Mouse (Mus musculus) C2C12 (cell line): ENCODE measurements around the gene Ephb4. TPM values are rescaled to one million over a fixed set of nuclear protein-coding genes. Genes with fewer than 3 reads are reported as not detected.

Experiments used
- H3K27me3 ChIP-seq: one replicate; pipeline ENCODE4 v1.6.1; 2011; ENCODE audit not compliant: control insufficient read depth, insufficient read depth, insufficient read length
- H3K36me3 ChIP-seq: one replicate; pipeline ENCODE4 v1.6.1; 2011; ENCODE audit not compliant: control insufficient read depth, insufficient read depth
- H3K4me3 ChIP-seq: one replicate; pipeline ENCODE4 v1.5.1; 2011; ENCODE audit warnings: mild to moderate bottlenecking, control low read depth; ENCODE audit not compliant: poor library complexity, insufficient read depth, severe bottlenecking
- H3K79me2 ChIP-seq: one replicate; pipeline ENCODE4 v1.6.1; 2011; ENCODE audit not compliant: control insufficient read depth, insufficient read depth
- H3K79me3 ChIP-seq: one replicate; pipeline ENCODE4 v1.6.1; 2011; ENCODE audit warnings: low read depth, control low read depth
- H3ac ChIP-seq: one replicate; pipeline ENCODE3; 2011; ENCODE audit warnings: low read depth; ENCODE audit not compliant: control insufficient read depth, insufficient read length
- CEBPB ChIP-seq: IDR thresholded peaks from one replicate; pipeline ENCODE4 v1.6.1; 2011; ENCODE audit warnings: low read depth, mild to moderate bottlenecking, control low read depth, moderate library complexity
- CTCF ChIP-seq: IDR thresholded peaks from one replicate; pipeline ENCODE4 v1.5.1; 2011; ENCODE audit not compliant: control insufficient read depth, insufficient read depth, insufficient read length
- FOSL1 ChIP-seq: IDR thresholded peaks from one replicate; pipeline ENCODE4 v1.8.0; 2011; ENCODE audit warnings: mild to moderate bottlenecking, low read length; ENCODE audit not compliant: poor library complexity, insufficient read depth, severe bottlenecking
- MAX ChIP-seq: IDR thresholded peaks from one replicate; pipeline ENCODE4 v1.6.1; 2011; ENCODE audit warnings: mild to moderate bottlenecking, control low read depth
- MYOD1 ChIP-seq: IDR thresholded peaks from one replicate; pipeline ENCODE4 v1.6.1; 2011; ENCODE audit warnings: low read depth; ENCODE audit not compliant: control insufficient read depth, insufficient read length
- MYOG ChIP-seq: IDR thresholded peaks from one replicate; pipeline ENCODE4 v1.6.1; 2011; ENCODE audit not compliant: control insufficient read depth, insufficient read length; ENCODE audit errors: extremely low read depth
- USF1 ChIP-seq: IDR thresholded peaks from one replicate; pipeline ENCODE4 v1.6.1; 2011; ENCODE audit warnings: low read depth, mild to moderate bottlenecking, control low read depth, moderate library complexity
- polyA plus RNA-seq: library from polyadenylated mRNA; unstranded; fragments of >200 nt; fragmentation: generic; extraction: Trizol; gene quantifications from one replicate; pipeline ENCODE4 v1.2.1, GENCODE M21; 2012; ENCODE audit warnings: missing spikeins

Ephb4 gene
- polyA plus RNA-seq, 1 experiment: 25.2 TPM

- H3K79me3 ChIP-seq: no peaks in the 10 kb centered on the region
Measured at GRCm38 (mm10) chr5:137391641-137392040, 41.7 kb downstream of the Ephb4 start.

GRCm38 (mm10) chr5:137394456-137394855 lies 44.5 kb downstream of the Ephb4 start:
- H3ac ChIP-seq: no peak overlapping the region
- no peak for TF ChIP-seq CEBPB
- TF ChIP-seq CTCF: no peak
- no peak for TF ChIP-seq FOSL1
- no peak for TF ChIP-seq MYOG
- TF ChIP-seq MYOD1: no peak
- no peak for TF ChIP-seq USF1
- TF ChIP-seq MAX: no peak

More at GRCm38 (mm10) chr5:137391641-137392040, 41.7 kb downstream of the Ephb4 start:
- peaks cover 49% of the 10 kb centered on the region for H3K27me3 ChIP-seq
- H3ac ChIP-seq: no peak overlapping the region
- H3K36me3 ChIP-seq: no peaks in the 10 kb centered on the region
- no peak for TF ChIP-seq MYOG
- TF ChIP-seq MAX: no peak
- no peak for TF ChIP-seq USF1
- TF ChIP-seq CEBPB: no peak
- TF ChIP-seq FOSL1: no peak
- no peak for TF ChIP-seq CTCF
- H3K4me3 ChIP-seq: no peak overlapping the region
- no peaks in the 10 kb centered on the region for H3K79me2 ChIP-seq

GRCm38 (mm10) chr5:137404081-137404480 lies 54.2 kb downstream of the Ephb4 start:
- Histone ChIP-seq H3K36me3 (no peaks in the 10 kb centered on the region), H3K79me3 (no peaks in the 10 kb centered on the region), H3K27me3 (peaks cover 57% of the 10 kb centered on the region), H3ac (no peak overlapping the region), H3K4me3 (no peak overlapping the region), H3K79me2 (no peaks in the 10 kb centered on the region)
- no peak for TF ChIP-seq MYOD1
- TF ChIP-seq CTCF: no peak
- no peak for TF ChIP-seq USF1
- no peak for TF ChIP-seq MAX
- TF ChIP-seq FOSL1: no peak
- no peak for TF ChIP-seq MYOG
- TF ChIP-seq CEBPB: no peak

More at GRCm38 (mm10) chr5:137394456-137394855, 44.5 kb downstream of the Ephb4 start:
- Histone ChIP-seq H3K79me2 (no peaks in the 10 kb centered on the region), H3K79me3 (no peaks in the 10 kb centered on the region), H3K27me3 (peaks cover 47% of the 10 kb centered on the region), H3K36me3 (no peaks in the 10 kb centered on the region), H3K4me3 (no peak overlapping the region)

- no peaks in the 10 kb centered on the region for H3K36me3 ChIP-seq
- no peak overlapping the region for H3K4me3 ChIP-seq
- TF ChIP-seq MAX (no peak), CEBPB (no peak), MYOD1 (no peak), CTCF (no peak), MYOG (no peak), FOSL1 (no peak), USF1 (no peak)
- no peak overlapping the region for H3ac ChIP-seq
- peaks cover 73% of the 10 kb centered on the region for H3K27me3 ChIP-seq
- no peaks in the 10 kb centered on the region for H3K79me3 ChIP-seq
- H3K79me2 ChIP-seq: no peaks in the 10 kb centered on the region
Measured at GRCm38 (mm10) chr5:137409451-137409850, 59.5 kb downstream of the Ephb4 start.

GRCm38 (mm10) chr5:137410066-137410465 lies 60.2 kb downstream of the Ephb4 start:
- Histone ChIP-seq H3K79me2 (no peaks in the 10 kb centered on the region), H3K4me3 (no peak overlapping the region), H3ac (no peak overlapping the region), H3K79me3 (no peaks in the 10 kb centered on the region), H3K36me3 (no peaks in the 10 kb centered on the region), H3K27me3 (peaks cover 76% of the 10 kb centered on the region)
- TF ChIP-seq MAX (no peak), MYOD1 (no peak), USF1 (no peak), FOSL1 (no peak), CTCF (no peak), CEBPB (no peak), MYOG (no peak)

GRCm38 (mm10) chr5:137410549-137410948 lies 60.6 kb downstream of the Ephb4 start:
- H3K27me3 ChIP-seq: peaks cover 74% of the 10 kb centered on the region
- TF ChIP-seq CTCF (no peak), USF1 (no peak), FOSL1 (no peak), MAX (no peak), CEBPB (no peak), MYOD1 (no peak), MYOG (no peak)
- H3K4me3 ChIP-seq: no peak overlapping the region
- no peaks in the 10 kb centered on the region for H3K36me3 ChIP-seq
- H3K79me2 ChIP-seq: no peaks in the 10 kb centered on the region
- H3K79me3 ChIP-seq: no peaks in the 10 kb centered on the region
- no peak overlapping the region for H3ac ChIP-seq
